Mouse (Mus musculus) heart, postnatal 0 days (tissue): ENCODE data around the gene Tnfrsf8.

Experiments used
- CTCF ChIP-seq: IDR thresholded peaks from 2 replicates; pipeline ENCODE4 v1.5.1; 2016; ENCODE audit warnings: antibody characterized with exemption, control low read depth, low read depth
- EP300 ChIP-seq: IDR thresholded peaks from 2 replicates; pipeline ENCODE4 v1.6.1; 2016; ENCODE audit warnings: antibody characterized with exemption, low read depth

DNA sequence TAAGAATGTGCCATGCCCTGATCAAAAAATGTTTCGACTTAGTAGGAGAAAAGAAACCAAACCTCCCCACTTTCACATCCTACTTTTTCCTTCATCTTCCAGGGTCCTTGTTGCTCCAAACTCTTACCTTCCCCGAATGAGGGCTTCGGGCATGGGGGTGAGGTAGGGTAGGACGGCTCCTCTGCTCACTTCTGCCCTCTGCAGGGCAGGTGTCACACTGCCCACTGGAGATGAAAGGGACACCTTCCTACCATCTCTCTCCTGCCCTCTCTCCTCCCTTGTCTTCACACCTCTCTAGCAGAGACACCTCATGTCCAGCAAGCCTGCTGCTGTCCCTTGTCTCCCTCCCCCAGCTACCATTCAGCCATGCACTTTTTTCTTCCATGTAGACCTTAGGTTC is 998 bp downstream of the Tnfrsf8 start:
- TF ChIP-seq CTCF (no peak), EP300 (no peak)
